Mouse (Mus musculus) kidney, postnatal 25 days (tissue): ENCODE data around the gene Sept9.

ENCODE experiments used
- DNase-seq, 2 experiments: peaks; one replicate each; pipeline ENCODE4 v3.0.0; 2021; ENCODE audit warnings: mixed read lengths in 2 of 2

The Sept9 gene

GRCm38 (mm10) chr11:117199282-117200175 lies at the start of gene Sept9:
Sept9 (plus strand) TSS chr11:117199661.
- peak; percentile 58 to 80 for DNase-seq

GRCm38 (mm10) chr11:117150467-117150966 lies 48.9 kb upstream of the Sept9 start:
- no peak for DNase-seq

GRCm38 (mm10) chr11:117151461-117151860 lies 48.0 kb upstream of the Sept9 start:
- DNase-seq = no peak

- no peak for DNase-seq
Measured at GRCm38 (mm10) chr11:117152541-117152940, 46.9 kb upstream of the Sept9 start.

- DNase-seq = peak in 1 of 2 experiments; percentile 38
Measured at GRCm38 (mm10) chr11:117153553-117153952, 45.9 kb upstream of the Sept9 start.

GRCm38 (mm10) chr11:117154088-117154815 lies 45.2 kb upstream of the Sept9 start:
- DNase-seq = peak; percentile 32 to 67

- DNase-seq = peak; percentile 61 to 67
Measured at GRCm38 (mm10) chr11:117156725-117157124, 42.7 kb upstream of the Sept9 start.

- peak in 1 of 2 experiments; percentile 41 for DNase-seq
Measured at GRCm38 (mm10) chr11:117158343-117158742, 41.1 kb upstream of the Sept9 start.

GRCm38 (mm10) chr11:117159257-117159945 lies 40.1 kb upstream of the Sept9 start:
- DNase-seq = no peak

- no peak for DNase-seq
Measured at GRCm38 (mm10) chr11:117159946-117160307, 39.5 kb upstream of the Sept9 start.

- no peak for DNase-seq
Measured at GRCm38 (mm10) chr11:117160791-117161190, 38.7 kb upstream of the Sept9 start.

- DNase-seq = peak in 1 of 2 experiments; percentile 40
Measured at GRCm38 (mm10) chr11:117161574-117161973, 37.9 kb upstream of the Sept9 start.

GRCm38 (mm10) chr11:117163098-117163497 lies 36.4 kb upstream of the Sept9 start:
- no peak for DNase-seq

GRCm38 (mm10) chr11:117163771-117164170 lies 35.7 kb upstream of the Sept9 start:
- no peak for DNase-seq

GRCm38 (mm10) chr11:117168278-117169087 lies 31.0 kb upstream of the Sept9 start:
- peak in 1 of 2 experiments; percentile 30 for DNase-seq

GRCm38 (mm10) chr11:117169088-117169635 lies 30.3 kb upstream of the Sept9 start:
- no peak for DNase-seq

- no peak for DNase-seq
Measured at GRCm38 (mm10) chr11:117169801-117170565, 29.5 kb upstream of the Sept9 start.

- peak in 1 of 2 experiments; percentile 17 for DNase-seq
Measured at GRCm38 (mm10) chr11:117174098-117174892, 25.2 kb upstream of the Sept9 start.

GRCm38 (mm10) chr11:117174924-117175323 lies 24.5 kb upstream of the Sept9 start:
- DNase-seq = peak; percentile 48 to 68

- no peak for DNase-seq
Measured at GRCm38 (mm10) chr11:117175472-117175871, 24.0 kb upstream of the Sept9 start.
